Mouse (Mus musculus): Measurements from ENCODE around the gene Slc36a4. TPM values are rescaled to one million over a fixed set of nuclear protein-coding genes. Genes with fewer than 3 reads are reported as not detected.

Gene Slc36a4
- polyA plus RNA-seq, 1 experiment from 2014 or later, result 11.2 TPM

DNA sequence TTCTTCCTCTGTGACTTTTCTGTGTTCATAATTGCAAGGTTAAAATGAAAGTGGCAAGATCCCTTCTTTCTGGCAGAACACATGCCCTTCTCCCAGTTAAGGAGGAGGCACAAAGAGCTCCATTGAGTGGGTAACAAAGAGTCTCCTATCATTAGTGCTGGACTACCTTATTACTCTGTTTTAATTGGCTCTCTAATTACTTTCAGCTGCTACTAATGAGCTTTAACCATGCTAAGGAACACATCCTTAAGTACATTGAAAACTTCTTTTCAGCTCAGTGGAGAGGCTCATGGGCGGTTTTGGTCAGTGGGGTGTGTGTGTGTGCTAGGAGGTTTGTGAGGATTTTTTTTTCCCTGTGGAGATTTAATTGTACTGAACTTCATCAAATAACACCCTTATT, 65.4 kb downstream of the Slc36a4 start:
- Histone ChIP-seq H3K9me3 (ENCODE audit: low read length) (no peaks in the 10 kb centered on the region), H3K9ac (replicated peaks; ENCODE audit: low read depth) (no peak overlapping the region), H3K4me3 (ENCODE audit: low read depth, low read length) (no peak overlapping the region), H3K27ac (ENCODE audit: low read length) (no peak overlapping the region), H3K36me3 (ENCODE audit: insufficient read depth, low read length) (no peaks in the 10 kb centered on the region), H3K4me2 (replicated peaks; ENCODE audit: low read depth, low read length) (no peak overlapping the region), H3K4me1 (ENCODE audit: insufficient read depth, low read depth, low read length) (no peaks in the 10 kb centered on the region), H3K27me3 (replicated peaks; ENCODE audit: insufficient read depth, low read length) (no peaks in the 10 kb centered on the region)
- DNase-seq (ENCODE audit: low spot score) (no peak), ATAC-seq (no peak)
- WGBS, result 78% methylated on average over 1 of the region's 1 CpGs
- TF ChIP-seq CTCF (IDR thresholded peaks at IDR 0.05), result no peak
- TF ChIP-seq EP300 (IDR thresholded peaks at IDR 0.05), result no peak

DNA sequence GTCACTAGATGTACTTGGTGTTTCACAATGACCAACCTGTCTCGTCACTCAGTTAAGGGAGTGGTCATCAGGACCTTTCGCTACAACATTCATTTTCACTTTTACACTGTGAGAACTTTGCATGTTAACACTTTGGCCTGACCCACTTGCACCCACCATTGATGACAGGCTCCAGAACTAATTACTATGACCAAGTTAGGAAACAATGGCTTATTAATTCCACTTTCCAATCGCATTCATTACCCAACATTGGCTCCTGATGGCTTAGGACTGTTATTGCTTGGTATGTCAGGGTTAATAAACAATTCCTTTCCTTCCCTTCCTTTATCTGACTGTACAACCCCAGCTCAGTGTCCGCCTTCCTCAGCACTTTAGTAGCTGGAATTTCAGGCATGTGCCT, 72.4 kb downstream of the Slc36a4 start:
- no peak overlapping the region for H3K27ac ChIP-seq (ENCODE audit: low read length)
- 44% methylated on average over 4 of the region's 4 CpGs for WGBS
- H3K9me3 ChIP-seq (ENCODE audit: low read length), result no peaks in the 10 kb centered on the region
- no peak overlapping the region for H3K9ac ChIP-seq (replicated peaks; ENCODE audit: low read depth)
- no peaks in the 10 kb centered on the region for H3K36me3 ChIP-seq (ENCODE audit: insufficient read depth, low read length)
- no peak overlapping the region for H3K4me3 ChIP-seq (ENCODE audit: low read depth, low read length)
- no peak overlapping the region for H3K4me2 ChIP-seq (replicated peaks; ENCODE audit: low read depth, low read length)
- ATAC-seq (no peak), DNase-seq (ENCODE audit: low spot score) (no peak)
- no peaks in the 10 kb centered on the region for H3K27me3 ChIP-seq (replicated peaks; ENCODE audit: insufficient read depth, low read length)
- H3K4me1 ChIP-seq (ENCODE audit: insufficient read depth, low read depth, low read length), result no peaks in the 10 kb centered on the region
- TF ChIP-seq EP300 (IDR thresholded peaks at IDR 0.05), result no peak
- no peak for TF ChIP-seq CTCF (IDR thresholded peaks at IDR 0.05)

DNA sequence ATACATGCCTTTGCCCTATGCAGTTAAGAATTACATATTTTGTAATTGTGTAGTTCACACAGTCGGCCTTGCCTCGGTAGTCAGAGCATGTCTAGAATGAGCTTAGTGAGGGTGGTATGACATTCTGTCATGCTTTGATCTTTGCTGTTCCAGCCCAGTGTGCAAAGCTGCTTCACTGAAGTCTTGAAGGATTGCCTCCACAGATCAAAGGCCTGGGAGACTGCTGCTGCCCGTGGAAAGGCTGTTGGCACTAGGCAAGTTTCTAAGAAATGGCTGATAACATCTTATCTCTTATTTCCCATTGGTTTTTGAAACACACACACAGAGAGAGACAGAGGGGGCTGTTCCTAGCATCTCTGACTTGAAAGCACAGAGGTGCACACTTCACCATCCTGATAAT, 76.7 kb downstream of the Slc36a4 start:
- no peak overlapping the region for H3K9ac ChIP-seq (replicated peaks; ENCODE audit: low read depth)
- 49% methylated on average over 3 of the region's 3 CpGs for WGBS

DNA sequence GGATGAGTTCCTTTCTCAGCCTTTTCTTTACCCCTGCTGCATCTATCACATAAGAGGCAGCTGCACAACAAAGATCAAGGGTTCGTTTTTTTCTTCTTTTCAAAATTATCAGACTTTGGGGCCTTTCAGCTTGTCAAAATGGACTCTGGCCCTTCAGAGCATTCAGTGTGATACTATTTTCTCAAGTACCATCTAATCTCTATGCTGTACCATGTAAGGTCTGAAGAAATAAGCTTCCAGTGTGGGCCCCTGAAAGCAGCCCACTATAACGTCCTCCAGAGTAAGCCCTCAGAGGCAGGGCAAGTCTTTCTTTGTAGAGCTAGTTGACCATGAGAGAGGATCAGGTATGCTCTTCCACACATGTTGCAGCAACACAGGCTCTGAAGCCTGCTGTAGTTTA, 77.1 kb downstream of the Slc36a4 start:
- TF ChIP-seq EP300 (IDR thresholded peaks at IDR 0.05) (no peak), CTCF (IDR thresholded peaks at IDR 0.05) (no peak)
- Histone ChIP-seq H3K9me3 (ENCODE audit: low read length) (no peaks in the 10 kb centered on the region), H3K9ac (replicated peaks; ENCODE audit: low read depth) (no peak overlapping the region), H3K4me2 (replicated peaks; ENCODE audit: low read depth, low read length) (no peak overlapping the region), H3K36me3 (ENCODE audit: insufficient read depth, low read length) (no peaks in the 10 kb centered on the region), H3K4me1 (ENCODE audit: insufficient read depth, low read depth, low read length) (no peaks in the 10 kb centered on the region), H3K27me3 (replicated peaks; ENCODE audit: insufficient read depth, low read length) (no peaks in the 10 kb centered on the region), H3K4me3 (ENCODE audit: low read depth, low read length) (no peak overlapping the region), H3K27ac (ENCODE audit: low read length) (no peak overlapping the region)
- DNase-seq (ENCODE audit: low spot score) (no peak), ATAC-seq (no peak)
- 37% methylated on average over 2 of the region's 2 CpGs for WGBS

More for the DNA sequence above, 76.7 kb downstream of the Slc36a4 start:
- no peaks in the 10 kb centered on the region for H3K36me3 ChIP-seq (ENCODE audit: insufficient read depth, low read length)
- H3K4me3 ChIP-seq (ENCODE audit: low read depth, low read length), result no peak overlapping the region
- no peak overlapping the region for H3K27ac ChIP-seq (ENCODE audit: low read length)
- no peak overlapping the region for H3K4me2 ChIP-seq (replicated peaks; ENCODE audit: low read depth, low read length)
- H3K9me3 ChIP-seq (ENCODE audit: low read length), result no peaks in the 10 kb centered on the region
- ATAC-seq (no peak), DNase-seq (ENCODE audit: low spot score) (no peak)
- H3K27me3 ChIP-seq (replicated peaks; ENCODE audit: insufficient read depth, low read length), result no peaks in the 10 kb centered on the region
- TF ChIP-seq CTCF (IDR thresholded peaks at IDR 0.05), result no peak
- no peak for TF ChIP-seq EP300 (IDR thresholded peaks at IDR 0.05)
- H3K4me1 ChIP-seq (ENCODE audit: insufficient read depth, low read depth, low read length), result no peaks in the 10 kb centered on the region

DNA sequence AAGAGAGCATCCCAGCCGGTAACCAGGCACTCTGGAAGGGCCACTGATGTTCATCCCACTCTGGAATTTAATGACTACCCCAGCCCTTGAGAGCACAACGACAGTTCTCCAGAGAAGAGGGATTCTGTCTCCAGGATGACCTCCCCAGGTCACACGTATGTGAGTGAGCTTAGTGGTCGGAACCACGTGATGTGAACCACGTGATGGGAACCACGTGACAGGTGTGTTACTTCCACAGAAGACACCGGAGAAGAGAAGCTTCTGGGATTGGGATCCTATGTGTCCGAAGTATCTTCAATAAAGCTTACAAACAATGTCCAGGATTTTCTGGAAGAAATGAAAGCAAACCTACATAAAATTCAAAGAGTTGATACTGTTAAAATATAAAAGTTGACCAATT, 82.5 kb downstream of the Slc36a4 start:
- no peak overlapping the region for H3K4me2 ChIP-seq (replicated peaks; ENCODE audit: low read depth, low read length)
- no peak overlapping the region for H3K27ac ChIP-seq (ENCODE audit: low read length)
- H3K9me3 ChIP-seq (ENCODE audit: low read length), result no peaks in the 10 kb centered on the region
- WGBS, result 86% methylated on average over 9 of the region's 9 CpGs
- H3K4me3 ChIP-seq (ENCODE audit: low read depth, low read length), result no peak overlapping the region
- ATAC-seq (no peak), DNase-seq (ENCODE audit: low spot score) (no peak)
- no peaks in the 10 kb centered on the region for H3K36me3 ChIP-seq (ENCODE audit: insufficient read depth, low read length)
- H3K27me3 ChIP-seq (replicated peaks; ENCODE audit: insufficient read depth, low read length), result no peaks in the 10 kb centered on the region
- H3K9ac ChIP-seq (replicated peaks; ENCODE audit: low read depth), result no peak overlapping the region
- no peaks in the 10 kb centered on the region; the same call in 1 of the 2 replicates for H3K4me1 ChIP-seq (ENCODE audit: insufficient read depth, low read depth, low read length)
- TF ChIP-seq EP300 (IDR thresholded peaks at IDR 0.05), result no peak
- no peak for TF ChIP-seq CTCF (IDR thresholded peaks at IDR 0.05)

Other genes starting within 250 kb of the Slc36a4 start
- gene Smco4, start 216.3 kb upstream of the Slc36a4 start, polyA plus RNA-seq (2015; fragmentation: Nextera tagmentation; extraction: Ambion mirVana), result 3.8 TPM in 2 replicates
- 4.1 and 4.7 TPM in 2 replicates for gene Deup1, start 81.8 kb upstream of the Slc36a4 start, polyA plus RNA-seq (2015; fragmentation: Nextera tagmentation; extraction: Ambion mirVana)
- gene Mtnr1b, start 164.8 kb downstream of the Slc36a4 start, polyA plus RNA-seq (2015; fragmentation: Nextera tagmentation; extraction: Ambion mirVana), result not detected in 2 replicates

Measured in lung, postnatal 0 days (tissue).